Mouse (Mus musculus) kidney, adult 2 months (tissue): ENCODE measurements around the gene Eva1c.

ENCODE experiments used
- CTCF ChIP-seq: fragments of 200-500 bp; conservative IDR thresholded peaks from 2 replicates; pipeline ENCODE4 v1.5.1; 2011; ENCODE audit warnings: low read depth, mild to moderate bottlenecking, control low read depth, low read length, moderate library complexity, mixed read lengths; ENCODE audit not compliant: insufficient read depth, insufficient read length
- POLR2A ChIP-seq: fragments of 200-500 bp; IDR thresholded peaks from one replicate; pipeline ENCODE4 v1.6.1; 2011; ENCODE audit warnings: low read depth, low read length, control low read depth

GRCm38 (mm10) chr16:90779783-90780182 lies 46.7 kb upstream of the Eva1c start:
- TF ChIP-seq POLR2A (no peak), CTCF (no peak)
